Mouse (Mus musculus): Measurements from ENCODE around the gene Lrrc38. TPM values are rescaled to one million over a fixed set of nuclear protein-coding genes. Genes with fewer than 3 reads are reported as not detected.

Gene Lrrc38
- total RNA-seq, 2 experiments from 2014 or later: 33.4 to 37.4 TPM

GRCm38 (mm10) chr4:143350047-143351015 lies 774 bp downstream of the Lrrc38 start:
- DNase-seq (ENCODE audit: low spot score): no peak

GRCm38 (mm10) chr4:143352301-143352700 lies 2.7 kb downstream of the Lrrc38 start:
- DNase-seq (ENCODE audit: low spot score): peak; percentile 26

GRCm38 (mm10) chr4:143361520-143361919 lies 12.0 kb downstream of the Lrrc38 start:
- peak; percentile 54 for DNase-seq (ENCODE audit: low spot score)

DNA sequence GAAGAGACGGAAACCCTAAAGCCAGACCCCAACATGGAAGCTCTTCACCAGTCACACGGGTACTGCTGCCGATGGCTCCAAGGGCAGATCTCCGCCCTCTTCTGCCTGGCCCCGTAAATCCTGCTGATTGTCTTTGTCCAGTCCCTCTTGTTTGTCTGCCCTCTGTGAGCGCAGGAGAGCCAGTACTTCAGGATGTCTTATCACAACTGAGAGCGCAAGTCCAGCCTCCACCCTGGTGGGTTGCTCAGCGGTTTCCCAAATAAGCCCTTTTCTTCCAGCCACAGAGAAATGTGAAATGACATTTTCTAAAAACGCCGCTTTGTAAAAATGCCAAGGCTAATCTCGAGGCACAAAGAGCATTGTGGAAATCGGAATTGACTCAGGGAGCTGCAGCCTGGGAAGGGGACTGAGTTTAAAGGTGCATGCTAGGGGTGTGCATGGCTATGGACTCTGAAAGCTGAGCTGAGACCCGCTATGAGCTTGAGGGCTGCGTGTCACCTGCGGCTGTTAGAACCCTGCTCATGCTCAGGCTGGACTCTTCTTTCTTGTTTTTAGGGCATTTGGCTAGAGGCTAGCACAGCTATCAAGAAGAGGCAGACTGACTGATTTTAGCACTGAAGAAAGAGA lies 17.0 kb downstream of the Lrrc38 start:
- no peak for DNase-seq (ENCODE audit: low spot score)

DNA sequence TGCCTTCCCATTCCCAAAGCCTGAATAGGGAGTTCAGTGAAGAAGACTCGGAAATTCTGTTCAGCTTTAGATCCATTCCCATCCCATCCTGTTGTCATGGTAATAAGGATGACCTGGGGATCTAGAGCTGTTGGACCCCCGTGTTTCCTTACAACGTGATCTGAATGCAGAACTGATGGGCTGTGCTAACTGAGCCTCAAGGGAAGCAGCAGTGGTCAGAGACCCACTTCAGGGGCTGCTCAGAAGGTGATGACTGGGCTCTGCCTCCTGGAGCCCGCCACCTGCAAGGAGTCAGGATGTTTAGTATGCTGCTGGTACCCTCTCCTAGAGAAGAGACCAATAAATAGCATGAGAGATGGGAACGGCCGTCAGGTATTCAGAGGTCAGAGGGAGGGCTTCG lies 29.9 kb downstream of the Lrrc38 start:
- DNase-seq (ENCODE audit: low spot score): no peak

DNA sequence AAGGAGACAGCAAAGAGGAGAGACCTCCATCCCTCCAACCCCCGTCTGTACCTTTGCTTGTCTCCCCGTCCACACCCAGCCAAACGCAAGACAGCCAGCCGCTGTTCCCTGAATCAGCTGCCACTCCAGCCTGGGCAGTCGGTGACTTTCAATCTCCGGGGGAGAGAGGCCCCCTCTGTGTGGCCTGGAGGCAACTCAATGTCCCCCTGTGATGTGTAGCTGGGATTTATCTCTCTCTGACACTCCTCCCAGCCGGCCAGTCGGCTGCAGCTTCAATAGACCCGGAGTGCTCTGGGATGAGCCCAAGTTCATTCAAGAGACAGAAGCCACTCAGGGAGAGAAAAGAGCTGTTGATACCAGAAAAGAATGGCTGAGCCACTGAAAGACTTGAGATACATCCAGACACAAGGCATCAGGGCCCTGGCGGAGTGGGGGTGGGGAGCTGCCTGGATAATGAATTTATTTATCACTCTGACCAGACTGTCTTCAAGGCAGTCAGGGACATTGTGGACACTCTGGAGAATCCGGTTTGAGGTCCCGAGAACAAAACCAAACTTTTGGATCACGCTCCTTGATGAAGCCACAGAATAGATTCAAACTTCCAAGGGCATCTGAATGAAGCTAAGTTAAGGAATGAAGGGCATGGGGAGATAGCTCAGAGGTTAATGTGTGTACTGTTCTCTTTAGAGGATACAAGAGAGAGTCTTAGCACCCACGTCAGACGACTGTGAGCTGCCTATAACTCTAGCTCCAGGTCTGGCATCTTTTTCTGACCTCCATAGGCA lies 30.6 kb downstream of the Lrrc38 start:
- no peak for DNase-seq (ENCODE audit: low spot score)

DNA sequence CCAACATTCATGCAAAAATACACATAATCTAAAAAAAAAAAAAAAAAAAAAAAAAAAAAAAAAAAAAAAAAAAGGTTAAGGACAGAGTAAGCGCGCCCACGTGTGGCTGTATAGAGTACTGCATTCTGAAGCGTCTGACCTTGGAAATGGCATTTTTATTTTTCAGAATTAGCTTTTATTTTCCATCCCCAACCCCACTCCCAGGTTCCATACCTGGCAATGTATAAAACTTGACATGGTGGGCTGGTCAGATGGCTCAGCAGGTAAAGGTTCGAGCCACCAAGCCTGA lies 31.1 kb downstream of the Lrrc38 start:
- no peak for DNase-seq (ENCODE audit: low spot score)

GRCm38 (mm10) chr4:143382163-143382562 lies 32.6 kb downstream of the Lrrc38 start:
- no peak for DNase-seq (ENCODE audit: low spot score)

DNA sequence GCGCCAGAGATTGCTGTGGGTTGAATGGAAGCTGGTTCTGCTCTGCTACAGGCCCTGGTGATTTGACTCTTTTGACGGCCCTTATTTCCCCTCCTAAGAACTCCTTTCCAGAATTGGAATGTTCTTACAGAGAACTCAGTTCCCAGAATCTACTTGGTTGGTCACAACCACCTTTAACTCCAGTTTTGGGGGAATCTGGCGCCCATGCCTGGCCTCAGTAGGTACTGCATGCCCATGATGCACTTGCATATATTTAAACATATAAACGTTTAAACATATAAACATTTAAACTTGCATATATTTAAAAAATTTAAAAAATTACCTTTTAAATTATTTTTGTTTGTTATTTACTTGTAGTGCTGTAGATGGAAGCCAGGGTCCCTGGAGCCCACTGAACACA lies 34.1 kb downstream of the Lrrc38 start:
- DNase-seq (ENCODE audit: low spot score): no peak

DNA sequence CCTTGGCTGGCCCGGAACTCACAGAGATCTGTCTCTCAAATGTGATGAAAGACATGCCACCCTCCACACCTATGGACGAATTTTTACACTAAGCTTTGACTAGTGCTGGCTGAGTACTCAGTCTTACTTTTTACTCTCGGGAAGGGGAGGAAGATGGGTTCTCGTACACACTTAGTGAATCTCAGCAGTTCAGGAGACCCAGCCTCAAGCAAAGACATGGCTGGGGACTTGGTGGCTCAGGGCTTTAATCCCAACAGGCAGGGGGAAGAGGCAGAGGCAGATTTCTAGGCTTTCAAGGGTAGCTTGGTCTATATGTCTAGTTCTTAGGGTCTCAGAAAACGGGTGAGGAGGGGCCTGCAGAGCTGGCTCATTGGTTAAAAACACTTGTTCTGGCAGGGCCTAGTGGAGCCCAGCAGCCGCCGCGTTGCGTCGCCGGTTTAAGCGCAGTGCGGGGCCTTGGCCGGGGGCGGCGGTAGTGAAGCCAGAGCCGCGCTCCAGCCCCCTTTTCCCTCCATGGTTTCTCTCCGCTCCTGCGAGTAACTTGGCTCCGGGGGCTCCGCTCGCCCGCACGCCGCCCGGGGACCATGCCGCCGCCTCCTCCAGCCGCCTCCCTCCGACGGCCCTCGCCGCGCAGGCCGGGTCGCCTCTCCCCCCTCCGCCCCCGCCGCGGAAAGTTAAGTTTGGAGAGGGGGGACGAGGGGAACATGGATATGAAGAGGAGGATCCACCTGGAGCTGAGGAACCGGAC lies 39.6 kb downstream of the Lrrc38 start:
- DNase-seq (ENCODE audit: low spot score): peak; percentile 21

- no peak for DNase-seq (ENCODE audit: low spot score)
Observed at GRCm38 (mm10) chr4:143394181-143394580, 44.6 kb downstream of the Lrrc38 start, which contains the start of gene Pramel1. TSS of gene Pramel1 (plus strand) at chr4:143394428.

DNA sequence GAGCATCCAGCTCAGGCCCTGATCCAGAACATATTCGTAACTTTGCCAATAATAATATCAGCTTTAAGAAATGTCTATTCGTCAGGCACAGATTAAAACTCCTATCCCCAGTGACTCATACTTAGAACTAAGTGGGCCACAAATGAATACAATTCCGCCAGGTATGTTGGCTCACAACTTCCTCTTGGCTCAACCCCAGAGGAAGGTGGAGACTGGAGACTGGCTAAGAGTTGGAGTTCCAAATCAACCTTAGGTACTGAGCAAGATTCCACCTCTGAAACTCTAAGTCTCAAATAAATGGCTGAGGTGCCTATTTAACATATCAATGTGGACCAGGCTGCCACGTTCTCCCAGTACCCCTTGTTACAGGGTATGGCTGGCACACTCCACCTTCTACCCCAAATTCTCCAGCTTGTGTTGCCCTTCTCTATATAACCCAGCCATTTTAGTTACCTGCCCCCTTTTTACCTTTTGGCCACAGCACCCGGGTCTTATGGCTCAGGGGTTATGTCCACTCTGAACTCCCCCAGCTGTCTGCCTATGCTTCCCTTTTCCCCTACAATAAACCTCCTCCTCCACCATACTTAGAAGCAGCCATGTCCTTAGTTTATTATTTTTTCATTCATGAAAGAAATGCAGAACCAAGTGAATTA lies 62.1 kb downstream of the Lrrc38 start:
- DNase-seq (ENCODE audit: low spot score): no peak

- DNase-seq (ENCODE audit: low spot score): peak; percentile 92
Observed at GRCm38 (mm10) chr4:143412219-143413092, 62.9 kb downstream of the Lrrc38 start, which contains the start of gene Pramef8. TSS of gene Pramef8 (plus strand) at chr4:143412426.

DNA sequence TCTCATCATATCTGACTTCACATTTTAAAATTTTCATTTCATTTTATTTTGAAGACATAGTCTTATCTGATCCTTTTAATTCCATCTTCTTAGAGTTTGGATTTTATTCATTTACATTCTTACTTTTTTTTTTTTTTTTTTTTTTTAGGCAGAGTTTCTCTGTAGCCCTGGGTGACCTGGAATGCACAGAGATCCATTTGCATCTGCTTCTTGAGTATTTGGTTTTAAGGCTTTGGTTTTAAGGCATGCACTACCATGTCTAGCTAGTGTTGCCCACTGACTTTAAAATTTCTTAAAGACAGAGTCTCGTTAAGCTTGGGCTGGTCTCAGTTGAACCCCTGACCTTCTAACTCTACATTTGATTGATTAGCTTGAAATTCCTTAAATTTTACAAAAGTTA lies 64.1 kb downstream of the Lrrc38 start:
- no peak for DNase-seq (ENCODE audit: low spot score)

GRCm38 (mm10) chr4:143414121-143414520 lies 64.6 kb downstream of the Lrrc38 start:
- no peak for DNase-seq (ENCODE audit: low spot score)
